Mouse (Mus musculus): ENCODE measurements at regions not wholly inside any gene's neighbourhood (a gene's known extent, or its start where the extent isn't known, plus 50 kb on each side); places are given as distances from the start of the nearest gene placed in this dataset.

DNA sequence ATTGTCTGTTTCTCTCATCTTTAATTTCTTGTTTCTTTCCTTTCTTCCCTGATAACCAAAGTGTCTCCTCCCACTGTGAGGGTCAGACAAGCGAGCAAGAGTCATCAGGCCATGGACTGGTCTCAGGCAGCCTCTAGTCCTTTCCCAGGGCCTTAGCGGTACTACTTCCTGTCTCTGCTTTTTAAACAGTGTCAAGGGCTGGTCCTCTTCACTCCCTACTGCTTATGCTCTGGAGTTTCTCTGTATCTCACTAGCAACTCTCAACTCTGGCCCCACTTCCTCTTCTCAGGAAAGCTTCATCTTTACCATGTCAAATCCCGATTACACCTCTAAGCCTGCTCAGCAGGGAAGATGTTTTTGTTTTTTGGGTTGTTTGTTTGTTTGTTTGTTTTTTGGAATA, 124.1 kb downstream of the Pten start:
- no peak for DNase-seq

DNA sequence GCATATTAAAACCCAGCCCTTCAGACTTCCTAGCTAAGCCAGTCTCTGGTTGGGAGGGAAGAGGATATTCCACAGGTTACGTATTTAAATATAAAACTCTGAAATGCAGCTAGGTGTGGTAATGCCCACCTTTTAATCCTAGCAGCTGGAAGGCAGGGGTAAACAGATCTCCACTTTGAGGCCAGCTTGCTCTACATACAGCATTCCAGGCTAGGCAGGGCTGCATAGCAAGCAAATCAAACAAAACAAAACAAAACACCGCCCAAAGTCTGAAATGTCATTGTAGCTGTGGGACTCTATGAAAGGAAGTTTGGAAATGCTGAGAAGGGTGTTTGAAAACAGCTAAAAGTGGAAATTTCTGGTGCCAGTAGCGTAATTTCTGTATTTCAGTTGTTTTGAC, 127.0 kb downstream of the Pten start:
- no peak for DNase-seq

- DNase-seq, result no peak
These were observed 128.3 kb downstream of the Pten start for GRCm38 (mm10) chr19:32885481-32886131.

- no peak for DNase-seq
These were observed 129.9 kb downstream of the Pten start for GRCm38 (mm10) chr19:32887190-32887589.

GRCm38 (mm10) chr19:32888616-32889305, 131.5 kb downstream of the Pten start:
- no peak for DNase-seq

DNA sequence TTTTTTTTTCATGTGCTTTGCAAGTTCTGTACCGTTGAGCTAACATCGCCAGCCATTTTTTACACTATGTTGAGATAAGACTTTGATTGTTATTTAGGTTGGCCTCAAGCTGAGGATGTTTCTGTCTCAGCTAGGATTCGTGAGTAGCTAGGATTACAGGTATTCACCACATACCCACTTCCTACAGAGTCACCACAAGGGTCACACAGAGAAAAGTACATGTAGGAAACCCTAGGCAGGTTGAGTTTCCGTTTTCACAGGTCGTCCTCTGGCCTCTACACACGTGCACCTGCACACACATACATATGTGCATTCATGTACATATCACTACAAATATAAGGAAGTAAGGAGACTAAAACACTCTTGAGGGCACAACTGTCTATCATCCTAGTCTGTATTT, 133.5 kb downstream of the Pten start:
- no peak for DNase-seq

DNA sequence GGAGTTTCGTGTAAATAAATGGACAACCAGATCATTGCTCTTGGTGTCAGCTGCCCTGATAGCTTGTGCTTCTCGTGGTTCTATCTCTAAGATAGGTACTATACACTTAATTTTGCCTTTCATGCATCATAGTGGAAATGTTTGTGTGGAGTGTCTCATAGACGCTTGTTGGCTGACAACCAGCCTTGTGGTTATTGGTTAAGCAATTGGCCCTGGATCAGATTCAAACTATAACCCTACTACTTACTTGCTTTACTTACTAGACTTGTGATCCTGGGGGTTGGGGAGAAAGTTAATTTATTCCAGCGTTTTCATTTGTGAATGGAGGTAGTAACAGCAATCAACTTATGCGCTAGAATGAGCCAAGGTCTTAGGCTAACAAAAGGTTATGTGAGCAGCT, 135.2 kb downstream of the Pten start:
- no peak for DNase-seq

- DNase-seq, result peak; percentile 39
These were observed 146.3 kb downstream of the Pten start for GRCm38 (mm10) chr19:32903454-32904108.

GRCm38 (mm10) chr19:32904517-32904916, 147.2 kb downstream of the Pten start:
- no peak for DNase-seq

DNA sequence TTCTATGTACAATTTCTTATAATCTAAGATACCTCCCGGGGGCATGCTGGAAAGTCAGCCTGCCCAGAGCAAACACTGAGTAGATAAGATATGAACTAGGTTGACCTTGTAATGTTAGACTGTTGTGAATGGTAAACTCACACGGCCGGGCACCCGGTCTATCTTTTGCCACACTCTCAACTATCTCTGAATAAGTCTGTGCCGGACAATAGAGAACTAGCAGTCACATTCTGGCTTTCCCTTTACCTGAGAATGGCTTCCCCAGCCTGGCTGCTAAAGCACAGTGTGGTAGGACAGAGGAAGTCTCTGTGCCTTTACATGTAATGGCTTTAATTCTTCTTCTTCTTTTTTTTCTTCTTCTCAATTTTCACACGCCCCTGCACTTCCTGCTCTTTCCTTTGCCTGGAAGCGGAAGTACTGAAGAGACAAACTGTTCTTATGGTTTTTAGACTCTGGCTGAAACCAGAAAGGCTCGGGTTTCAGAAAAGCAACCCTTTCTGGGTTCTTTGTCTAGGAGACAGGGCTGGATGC, 148.7 kb downstream of the Pten start:
- DNase-seq, result no peak

DNA sequence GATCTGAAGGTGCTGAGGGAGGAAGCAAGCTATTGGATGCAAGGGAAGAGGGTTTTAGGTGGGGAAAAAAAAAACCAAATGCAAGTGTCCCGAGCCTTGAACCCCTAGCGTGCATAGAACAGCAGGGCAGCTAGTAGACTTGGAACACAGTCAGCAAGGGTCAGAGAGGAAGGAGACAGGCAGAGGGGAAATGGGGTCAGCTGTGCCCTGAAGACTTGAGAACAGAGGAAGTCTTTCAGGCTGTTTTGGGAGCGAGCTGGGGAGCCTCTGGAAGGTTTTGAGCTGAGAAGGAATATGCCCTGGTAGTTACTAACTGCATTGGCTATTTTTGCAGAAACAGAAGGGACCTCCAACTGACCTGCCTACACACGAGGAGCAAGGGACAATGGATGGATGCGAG, 149.5 kb downstream of the Pten start:
- no peak for DNase-seq

DNA sequence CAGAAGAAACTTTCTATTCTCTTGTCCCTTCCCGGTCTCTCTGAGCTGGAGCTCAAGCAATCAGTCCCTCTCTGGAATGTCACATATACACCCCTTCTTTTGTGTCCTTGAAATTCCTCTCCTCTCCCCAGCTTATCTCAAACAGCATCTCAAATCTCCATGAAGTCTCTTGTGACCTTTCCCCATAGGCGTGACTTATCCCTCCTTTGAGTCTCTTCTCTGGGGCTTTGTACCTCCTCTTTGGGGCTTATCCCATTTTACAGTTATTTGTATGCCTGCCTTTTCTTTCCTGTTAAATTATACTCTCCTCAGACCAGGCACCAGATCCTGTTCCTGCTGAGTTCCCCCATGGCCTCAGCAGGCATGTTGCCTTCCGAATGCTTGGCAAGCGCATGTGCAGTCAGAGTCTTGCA, 152.8 kb downstream of the Pten start:
- DNase-seq, result no peak

DNA sequence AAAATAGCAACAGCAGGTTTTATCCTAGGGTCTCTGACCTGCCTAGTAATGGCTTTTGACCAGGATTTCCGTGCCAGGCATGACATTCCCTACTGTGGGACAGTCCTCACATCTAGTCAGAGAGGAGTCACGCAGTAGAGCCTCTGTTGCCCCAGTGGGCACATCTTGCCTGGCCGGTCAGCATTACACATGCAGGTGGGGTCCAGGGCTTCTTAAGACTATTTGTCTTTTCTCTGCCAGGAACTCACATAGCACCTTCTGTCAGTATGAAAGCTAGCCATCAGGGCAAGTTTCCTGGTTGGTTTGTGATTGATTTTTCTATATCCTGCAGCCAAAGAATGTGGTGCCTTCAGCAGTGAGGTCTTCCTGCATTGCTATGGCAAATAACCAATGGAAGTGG, 155.0 kb downstream of the Pten start:
- DNase-seq, result no peak

GRCm38 (mm10) chr19:32916507-32917280, 159.4 kb downstream of the Pten start:
- no peak for DNase-seq

GRCm38 (mm10) chr19:32921021-32921420, 163.7 kb downstream of the Pten start:
- no peak for DNase-seq

- DNase-seq, result no peak
These were observed 166.6 kb downstream of the Pten start for GRCm38 (mm10) chr19:32923911-32924310.

DNA sequence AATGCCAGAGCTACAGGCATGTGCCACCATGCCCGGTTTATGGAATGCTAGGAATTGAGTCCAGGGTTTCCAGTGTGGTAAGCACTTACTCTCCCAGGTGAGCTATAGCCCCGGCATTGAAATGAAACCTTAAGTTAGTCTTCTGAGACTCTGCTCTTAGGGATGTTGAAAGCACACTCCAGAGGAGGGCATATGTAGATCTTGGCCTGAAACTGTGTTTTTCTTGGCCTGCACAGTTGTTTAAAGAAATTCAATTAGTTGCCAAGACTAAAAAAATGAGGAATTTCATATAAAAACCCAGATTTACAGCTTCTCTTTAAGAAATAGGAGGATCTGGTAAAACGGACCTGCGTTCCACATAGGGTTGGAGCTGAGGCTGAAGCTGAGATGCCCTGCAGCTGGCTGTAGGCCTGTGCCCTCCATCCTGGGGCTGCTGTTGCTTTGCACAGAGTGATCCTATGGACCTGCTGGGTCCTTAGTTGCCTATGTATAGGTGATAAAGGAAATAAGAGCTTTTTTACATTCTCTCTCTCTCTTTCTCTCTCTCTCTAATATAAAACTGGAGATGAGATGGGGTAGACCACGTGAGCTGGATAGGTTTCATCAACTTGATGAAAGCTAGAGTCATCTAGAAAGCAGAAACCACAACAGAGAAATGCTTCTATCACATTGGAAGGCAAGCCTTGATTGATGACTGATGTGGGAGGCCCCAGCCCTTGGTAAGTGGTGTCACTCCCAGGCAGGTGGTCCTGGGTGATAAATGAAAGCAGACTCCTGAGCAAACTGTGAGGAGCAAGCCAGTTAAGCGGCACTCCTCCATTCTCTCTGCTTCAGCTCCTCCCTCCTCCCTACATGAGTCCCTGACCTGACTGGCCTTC, 168.6 kb downstream of the Pten start:
- no peak for DNase-seq

DNA sequence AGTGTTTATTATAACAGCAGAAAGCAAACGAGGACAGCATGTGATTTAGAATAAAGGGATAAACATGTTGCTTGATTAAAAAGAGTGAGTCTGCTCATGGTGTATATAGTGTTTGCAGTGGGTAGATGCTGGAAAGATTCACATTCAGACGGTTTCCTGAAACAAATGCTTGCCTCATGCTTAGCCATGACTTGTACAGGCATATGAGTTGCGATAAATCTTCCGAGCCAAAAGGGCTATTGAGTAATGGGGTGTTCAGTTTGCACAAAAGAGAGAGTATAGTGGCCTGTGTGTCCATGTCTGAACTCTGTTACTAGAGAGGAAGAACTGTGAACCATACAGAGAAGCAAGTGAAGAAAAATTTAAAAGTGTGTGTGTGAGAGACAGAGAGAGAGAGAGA, 169.3 kb downstream of the Pten start:
- no peak for DNase-seq

GRCm38 (mm10) chr19:32933676-32934075, 176.4 kb downstream of the Pten start:
- DNase-seq, result no peak

DNA sequence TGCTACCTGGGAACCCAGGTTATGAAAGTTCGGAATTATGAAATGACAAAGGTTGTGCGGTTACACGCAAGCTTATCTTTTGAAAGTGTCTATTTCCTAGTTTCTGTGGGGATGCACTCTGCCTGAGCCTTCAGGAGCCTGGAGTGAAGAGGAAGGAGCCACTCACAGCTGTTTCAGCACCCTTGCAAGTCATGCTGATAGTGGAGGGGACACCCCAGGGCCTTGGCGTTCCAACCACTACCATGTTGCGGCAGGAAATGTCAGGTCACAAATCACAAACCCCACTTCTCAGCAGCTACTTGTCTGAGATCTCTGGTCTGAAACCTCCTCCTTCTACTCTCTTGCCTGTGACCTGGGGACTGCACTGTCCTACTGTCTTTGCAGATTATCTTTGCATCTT, 178.3 kb downstream of the Pten start:
- no peak for DNase-seq

DNA sequence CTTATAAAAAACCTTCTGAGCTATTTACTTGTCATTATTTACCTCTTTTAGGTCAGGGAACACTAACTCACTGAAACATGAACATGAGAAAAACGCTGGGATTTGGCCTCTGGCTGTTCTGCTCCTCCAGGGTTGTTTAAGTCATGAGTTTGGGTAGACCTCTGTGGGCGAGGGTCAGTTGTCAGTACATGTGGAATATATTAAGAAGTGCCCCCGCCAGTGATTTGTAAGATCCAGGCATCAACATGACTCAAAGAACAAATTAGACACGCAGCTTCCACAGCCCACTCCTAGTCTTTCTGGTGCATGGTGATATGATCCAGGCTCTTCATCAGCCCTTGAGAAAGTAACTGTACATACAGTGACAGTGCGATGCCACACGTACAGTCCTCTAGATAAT, 180.3 kb downstream of the Pten start:
- no peak for DNase-seq

GRCm38 (mm10) chr19:32939692-32940091, 182.4 kb downstream of the Pten start:
- DNase-seq, result peak; percentile 4

Measured in adrenal gland, adult 8-10 months (tissue).